Mouse (Mus musculus) MEL (cell line): ENCODE measurements at regions not wholly inside any gene's neighbourhood (a gene's known extent, or its start where the extent isn't known, plus 50 kb on each side); places are given as distances from the start of the nearest gene placed in this dataset.

ENCODE experiments used
- DNase-seq: peaks from one replicate; pipeline ENCODE4 v3.0.0; 2011; ENCODE audit warnings: low read depth, low spot score
- H3K27ac ChIP-seq: 2 replicates; pipeline ENCODE4 v1.5.1; 2012; ENCODE audit warnings: low read depth, mild to moderate bottlenecking, control low read depth, low read length, moderate library complexity; ENCODE audit not compliant: control insufficient read depth
- H3K27me3 ChIP-seq, 2 experiments: fragments of 150-350 bp in 1 of 2; sonication (generic) in 1 of 2; 2 replicates each; pipeline ENCODE4 v1.6.1; 2012; ENCODE audit warnings: low read length in 2 of 2, mild to moderate bottlenecking in 2 of 2, improper control_type of control experiment in 1 of 2, moderate library complexity in 1 of 2; ENCODE audit not compliant: insufficient read depth in 2 of 2, control insufficient read depth in 1 of 2
- H3K36me3 ChIP-seq, 2 experiments: 2 replicates each; pipeline ENCODE4 v1.6.1; 2012 to 2014; ENCODE audit warnings: low read length in 2 of 2, improper control_type of control experiment in 1 of 2, inconsistent platforms in 1 of 2, mild to moderate bottlenecking in 1 of 2; ENCODE audit not compliant: insufficient read depth in 2 of 2, control insufficient read depth in 1 of 2
- H3K4me1 ChIP-seq, 2 experiments: fragments of 150-350 bp in 1 of 2; sonication (generic) in 1 of 2; 2 replicates each; pipeline ENCODE4 v1.6.1; 2012; ENCODE audit warnings: low read length in 2 of 2, improper control_type of control experiment in 1 of 2, mild to moderate bottlenecking in 1 of 2; ENCODE audit not compliant: insufficient read depth in 2 of 2, control insufficient read depth in 1 of 2
- H3K4me3 ChIP-seq, 2 experiments: fragments of 150-350 bp in 1 of 2; sonication (generic) in 1 of 2; 2 replicates each; pipeline ENCODE4 v1.5.1; 2012; ENCODE audit warnings: low read depth in 2 of 2, low read length in 2 of 2, mild to moderate bottlenecking in 2 of 2, moderate library complexity in 2 of 2, control low read depth in 1 of 2, improper control_type of control experiment in 1 of 2; ENCODE audit not compliant: control insufficient read depth in 1 of 2, insufficient read depth in 1 of 2
- H3K79me2 ChIP-seq: 2 replicates; pipeline ENCODE4 v1.6.1; 2012; ENCODE audit warnings: mild to moderate bottlenecking, low read length, moderate library complexity; ENCODE audit not compliant: control insufficient read depth, poor library complexity, insufficient read depth
- H3K9ac ChIP-seq: 2 replicates; pipeline ENCODE4 v1.6.1; 2012; ENCODE audit warnings: low read depth, mild to moderate bottlenecking, control low read depth, low read length, moderate library complexity; ENCODE audit not compliant: control insufficient read depth, poor library complexity, severe bottlenecking
- H3K9me3 ChIP-seq: fragments of 150-350 bp; sonication (generic); replicated peaks from 2 replicates; pipeline ENCODE4 v1.6.1; 2012; ENCODE audit warnings: mild to moderate bottlenecking, low read length, improper control_type of control experiment, moderate library complexity; ENCODE audit not compliant: insufficient read depth
- BHLHE40 ChIP-seq: IDR thresholded peaks from 2 replicates; pipeline ENCODE4 v1.6.1; 2012; ENCODE audit warnings: low read depth, mild to moderate bottlenecking, inconsistent platforms, low read length, improper control_type of control experiment, borderline replicate concordance
- CHD1 ChIP-seq: IDR thresholded peaks from 2 replicates; pipeline ENCODE4 v1.6.1; 2012; ENCODE audit warnings: low read depth, mild to moderate bottlenecking, inconsistent platforms, low read length, improper control_type of control experiment
- CTCF ChIP-seq, 3 experiments: IDR thresholded peaks in 2 of 3; conservative IDR thresholded peaks in 1 of 3; 2 replicates each; pipeline ENCODE4 v1.5.1; 2011 to 2012; ENCODE audit warnings: low read length in 3 of 3, low read depth in 2 of 3, mild to moderate bottlenecking in 2 of 3, improper control_type of control experiment in 1 of 3, inconsistent platforms in 1 of 3, mixed read lengths in 1 of 3, moderate library complexity in 1 of 3; ENCODE audit not compliant: control insufficient read depth in 1 of 3, insufficient read depth in 1 of 3, poor library complexity in 1 of 3, severe bottlenecking in 1 of 3
- E2F4 ChIP-seq: IDR thresholded peaks from 2 replicates; pipeline ENCODE4 v1.6.1; 2011; ENCODE audit warnings: low read depth, low read length, improper control_type of control experiment, borderline replicate concordance
- HCFC1 ChIP-seq: IDR thresholded peaks from 2 replicates; pipeline ENCODE4 v1.6.1; 2012; ENCODE audit warnings: low read depth, mild to moderate bottlenecking, inconsistent platforms, low read length, improper control_type of control experiment, moderate library complexity
- KAT2A ChIP-seq: conservative IDR thresholded peaks from 2 replicates; pipeline ENCODE4 v1.6.1; 2012; ENCODE audit warnings: low read depth, low read length, improper control_type of control experiment, inconsistent platforms
- MAFK ChIP-seq: IDR thresholded peaks from 2 replicates; pipeline ENCODE4 v1.6.1; 2011; ENCODE audit warnings: low read depth, mild to moderate bottlenecking, low read length, improper control_type of control experiment, borderline replicate concordance
- MAX ChIP-seq: IDR thresholded peaks from 2 replicates; pipeline ENCODE4 v1.6.1; 2011; ENCODE audit warnings: low read length, improper control_type of control experiment
- MAZ ChIP-seq: IDR thresholded peaks from 2 replicates; pipeline ENCODE4 v1.6.1; 2012; ENCODE audit warnings: low read depth, mild to moderate bottlenecking, inconsistent platforms, low read length, improper control_type of control experiment
- MEF2A ChIP-seq: IDR thresholded peaks from 2 replicates; pipeline ENCODE4 v1.6.1; 2014; ENCODE audit warnings: low read depth, mild to moderate bottlenecking, inconsistent platforms, low read length, improper control_type of control experiment; ENCODE audit not compliant: poor library complexity, insufficient replicate concordance, severe bottlenecking; ENCODE audit errors: extremely low read depth
- MXI1 ChIP-seq: IDR thresholded peaks from 2 replicates; pipeline ENCODE4 v1.6.1; 2011; ENCODE audit warnings: mild to moderate bottlenecking, low read depth, low read length, improper control_type of control experiment
- MYB ChIP-seq: IDR thresholded peaks from 2 replicates; pipeline ENCODE4 v1.6.1; 2011; ENCODE audit warnings: mild to moderate bottlenecking, low read depth, low read length, improper control_type of control experiment
- TAL1 ChIP-seq: IDR thresholded peaks from 2 replicates; pipeline ENCODE4 v1.6.1; 2012; ENCODE audit warnings: mild to moderate bottlenecking, inconsistent platforms, low read length, moderate library complexity, mixed read lengths
- TBP ChIP-seq: IDR thresholded peaks from 2 replicates; pipeline ENCODE4 v1.8.0; 2011; ENCODE audit warnings: low read depth, low read length, improper control_type of control experiment
- UBTF ChIP-seq: IDR thresholded peaks from 2 replicates; pipeline ENCODE4 v1.6.1; 2012; ENCODE audit warnings: low read depth, mild to moderate bottlenecking, inconsistent platforms, low read length, improper control_type of control experiment, moderate library complexity, borderline replicate concordance; ENCODE audit not compliant: insufficient read depth
- USF1 ChIP-seq: IDR thresholded peaks from 2 replicates; pipeline ENCODE4 v1.6.1; 2014; ENCODE audit warnings: low read depth, mild to moderate bottlenecking, inconsistent platforms, low read length, improper control_type of control experiment, moderate library complexity
- ZC3H11A ChIP-seq: IDR thresholded peaks from 2 replicates; pipeline ENCODE4 v1.6.1; 2012; ENCODE audit warnings: low read depth, mild to moderate bottlenecking, inconsistent platforms, low read length, improper control_type of control experiment
- ZKSCAN1 ChIP-seq: IDR thresholded peaks from 2 replicates; pipeline ENCODE4 v1.6.1; 2012; ENCODE audit warnings: low read depth, mild to moderate bottlenecking, inconsistent platforms, low read length, improper control_type of control experiment, moderate library complexity
- ZMIZ1 ChIP-seq: IDR thresholded peaks from 2 replicates; pipeline ENCODE4 v1.6.1; 2012; ENCODE audit warnings: low read depth, mild to moderate bottlenecking, inconsistent platforms, low read length, improper control_type of control experiment, moderate library complexity
- ZNF384 ChIP-seq: IDR thresholded peaks from 2 replicates; pipeline ENCODE4 v1.6.1; 2012; ENCODE audit warnings: low read depth, mild to moderate bottlenecking, inconsistent platforms, low read length, improper control_type of control experiment

- Histone ChIP-seq H3K9ac (no peak overlapping the region), H3K79me2 (no peaks in the 10 kb centered on the region), H3K9me3 (no peaks in the 10 kb centered on the region), H3K4me3 (no peak overlapping the region), H3K27me3 (no peaks in the 10 kb centered on the region), H3K27ac (no peak overlapping the region), H3K36me3 (no peaks in the 10 kb centered on the region), H3K4me1 (no peaks in the 10 kb centered on the region)
- no peak for DNase-seq
- no peak for TF ChIP-seq TAL1
- no peak for TF ChIP-seq MAX
- TF ChIP-seq ZMIZ1: no peak
- TF ChIP-seq E2F4: no peak
- TF ChIP-seq KAT2A: no peak
- no peak for TF ChIP-seq ZKSCAN1
- no peak for TF ChIP-seq MYB
- no peak for TF ChIP-seq MAZ
Observed at GRCm38 (mm10) chr13:112120346-112120745, 167.9 kb upstream of the Ankrd55 start.

- no peaks in the 10 kb centered on the region for H3K79me2 ChIP-seq
- no peak overlapping the region for H3K4me3 ChIP-seq
- H3K9me3 ChIP-seq: no peaks in the 10 kb centered on the region
- H3K4me1 ChIP-seq: no peaks in the 10 kb centered on the region
- no peaks in the 10 kb centered on the region for H3K27me3 ChIP-seq
- no peak for TF ChIP-seq CTCF (IDR thresholded peaks at IDR 0.05 in 2 of 3, conservative IDR thresholded peaks at IDR 0.05 in 1 of 3; ENCODE audit: control insufficient read depth in 1 of 3, insufficient read depth in 1 of 3, low read depth in 2 of 3, low read length in 3 of 3, poor library complexity in 1 of 3, severe bottlenecking in 1 of 3)
- TF ChIP-seq CHD1: no peak
- no peak for TF ChIP-seq BHLHE40
- no peak for TF ChIP-seq MXI1
- TF ChIP-seq TBP: no peak
- TF ChIP-seq E2F4: no peak
- no peak for TF ChIP-seq MAFK
- no peak for TF ChIP-seq MYB
- TF ChIP-seq HCFC1: no peak
- TF ChIP-seq ZMIZ1: no peak
- TF ChIP-seq TAL1: no peak
- TF ChIP-seq ZC3H11A: no peak
- no peak for TF ChIP-seq UBTF
- no peak for TF ChIP-seq ZNF384
- no peak for TF ChIP-seq USF1
- no peak for TF ChIP-seq MEF2A
- TF ChIP-seq, all 39 proteins: peak for 0
- Histone ChIP-seq H3K9ac (no peak overlapping the region), H3K36me3 (no peaks in the 10 kb centered on the region), H3K27ac (no peak overlapping the region)
- no peak for DNase-seq
Observed at GRCm38 (mm10) chr13:112121110-112121509, 167.1 kb upstream of the Ankrd55 start.
